Mouse (Mus musculus) small intestine, adult 2 months (tissue): ENCODE results near the gene Ap3m1.

Experiments used
- CTCF ChIP-seq: fragments of 200-500 bp; IDR thresholded peaks from 2 replicates; pipeline ENCODE4 v1.5.1; 2012; ENCODE audit warnings: low read depth, mild to moderate bottlenecking, control low read depth, inconsistent platforms, low read length, moderate library complexity, mixed read lengths; ENCODE audit not compliant: insufficient replicate concordance, insufficient read length; ENCODE audit errors: extremely low read depth
- POLR2A ChIP-seq: fragments of 200-500 bp; IDR thresholded peaks from 2 replicates; pipeline ENCODE4 v1.6.1; 2012; ENCODE audit warnings: low read depth, mild to moderate bottlenecking, control low read depth, inconsistent platforms, low read length, moderate library complexity

- TF ChIP-seq CTCF = no peak
- no peak for TF ChIP-seq POLR2A
Measured at GRCm38 (mm10) chr14:21053586-21053985, 1.3 kb upstream of the Ap3m1 start.
